Mouse (Mus musculus) E14TG2a.4 (cell line): ENCODE data around the gene Tnni3k.

Experiments
- CTCF ChIP-seq: conservative IDR thresholded peaks from 2 replicates; pipeline ENCODE4 v1.5.1; 2014; ENCODE audit warnings: low read length
- NANOG ChIP-seq: IDR thresholded peaks from 2 replicates; pipeline ENCODE4 v1.6.1; 2014; ENCODE audit warnings: borderline replicate concordance, low read length, mixed read lengths
- POU5F1 ChIP-seq: IDR thresholded peaks from 2 replicates; pipeline ENCODE4 v1.6.1; 2014; ENCODE audit warnings: low read length, borderline replicate concordance

GRCm38 (mm10) chr3:154810273-154810870 lies 244.8 kb downstream of the Tnni3k start:
- TF ChIP-seq CTCF (no peak), POU5F1 (no peak), NANOG (no peak)
